Mouse (Mus musculus) adrenal gland, adult 2 months (tissue): ENCODE results near the gene P3h3. TPM values are rescaled to one million over a fixed set of nuclear protein-coding genes. Genes with fewer than 3 reads are reported as not detected.
"Not testable (repeated sequence)": the region's sequence is repeated elsewhere in the genome, so short reads cannot be mapped to it uniquely, and the experiment has no call there.

Experiments
- DNase-seq: peaks from one replicate; pipeline ENCODE4 v3.0.0; 2021
- long read RNA-seq: library from polyadenylated mRNA; stranded (forward); transcript quantifications from one replicate; pipeline ENCODE4 v2.0.0, GENCODE M21; 2021
- polyA plus RNA-seq: library from polyadenylated mRNA; depleted of rRNA; stranded (reverse); fragments of >200 nt; gene quantifications from 2 replicates; pipeline ENCODE4 v1.2.3, GENCODE M21; 2012; rRNA removed
- total RNA-seq, 2 experiments: library from RNA; stranded (reverse); gene quantifications; 2 replicates each; pipeline ENCODE4 v1.2.3; 2021

P3h3 gene
- total RNA-seq (10 to 100 TPM; 16.8 to 23.6 TPM), polyA plus RNA-seq (42.6 and 48.6 TPM in 2 replicates)
- long read RNA-seq, transcript P3h3-201 (15 exons, 2,850 nt) = major isoform, 12 of 16 reads
- long read RNA-seq, partial matches to known transcripts = 1 of 16 reads
- long read RNA-seq, other reads (novel, unspliced or antisense) = 3 of 16 reads

DNA sequence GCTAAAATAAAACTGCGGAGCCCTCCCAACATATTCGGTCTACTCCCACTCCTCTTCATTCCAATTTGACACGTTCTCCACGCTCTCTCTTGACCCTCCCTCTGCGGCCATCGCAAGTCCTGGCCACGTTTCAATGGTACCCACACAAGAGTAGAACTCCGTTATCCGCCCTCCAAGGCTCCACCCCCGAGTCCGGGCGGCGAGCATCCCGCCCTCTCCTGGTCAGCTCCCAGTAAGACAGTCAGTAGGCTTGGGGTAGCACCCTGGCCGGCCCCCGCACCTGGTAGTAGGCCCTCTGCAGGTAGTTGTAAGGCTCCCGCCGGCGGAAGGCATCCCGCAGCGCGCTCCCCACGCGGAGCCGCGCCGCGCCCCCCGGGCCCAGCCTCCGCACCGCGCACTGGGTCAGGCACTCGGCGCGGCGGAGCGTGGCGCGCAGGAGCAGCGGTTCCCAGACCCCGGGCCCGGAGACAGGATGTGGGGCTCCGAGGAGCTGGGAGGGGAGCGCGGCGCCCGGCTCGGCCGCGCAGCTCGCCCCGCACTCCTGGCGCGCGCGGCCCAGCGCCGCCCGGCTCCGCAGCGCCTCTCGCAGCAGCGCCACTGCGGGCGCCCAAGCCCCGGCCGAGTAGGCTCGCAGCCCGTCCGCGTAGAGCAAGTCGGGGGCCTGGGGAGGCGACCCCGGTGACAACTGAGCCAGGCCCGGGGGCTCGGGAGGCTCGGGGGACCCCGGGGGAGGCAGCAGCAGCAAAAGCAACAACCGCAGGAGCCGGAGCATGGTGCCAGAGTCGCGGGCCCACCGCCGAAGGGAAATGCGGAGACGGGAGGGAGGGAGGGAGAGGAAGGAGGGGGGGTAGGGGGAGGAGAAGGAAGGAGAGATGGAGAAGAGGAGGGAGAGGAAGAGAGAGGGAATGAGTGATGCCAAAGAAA lies at the start of gene P3h3:
P3h3 (minus strand) TSS at position 837 of the 924 bp plus-strand sequence.
- DNase-seq = peak; percentile 86

DNA sequence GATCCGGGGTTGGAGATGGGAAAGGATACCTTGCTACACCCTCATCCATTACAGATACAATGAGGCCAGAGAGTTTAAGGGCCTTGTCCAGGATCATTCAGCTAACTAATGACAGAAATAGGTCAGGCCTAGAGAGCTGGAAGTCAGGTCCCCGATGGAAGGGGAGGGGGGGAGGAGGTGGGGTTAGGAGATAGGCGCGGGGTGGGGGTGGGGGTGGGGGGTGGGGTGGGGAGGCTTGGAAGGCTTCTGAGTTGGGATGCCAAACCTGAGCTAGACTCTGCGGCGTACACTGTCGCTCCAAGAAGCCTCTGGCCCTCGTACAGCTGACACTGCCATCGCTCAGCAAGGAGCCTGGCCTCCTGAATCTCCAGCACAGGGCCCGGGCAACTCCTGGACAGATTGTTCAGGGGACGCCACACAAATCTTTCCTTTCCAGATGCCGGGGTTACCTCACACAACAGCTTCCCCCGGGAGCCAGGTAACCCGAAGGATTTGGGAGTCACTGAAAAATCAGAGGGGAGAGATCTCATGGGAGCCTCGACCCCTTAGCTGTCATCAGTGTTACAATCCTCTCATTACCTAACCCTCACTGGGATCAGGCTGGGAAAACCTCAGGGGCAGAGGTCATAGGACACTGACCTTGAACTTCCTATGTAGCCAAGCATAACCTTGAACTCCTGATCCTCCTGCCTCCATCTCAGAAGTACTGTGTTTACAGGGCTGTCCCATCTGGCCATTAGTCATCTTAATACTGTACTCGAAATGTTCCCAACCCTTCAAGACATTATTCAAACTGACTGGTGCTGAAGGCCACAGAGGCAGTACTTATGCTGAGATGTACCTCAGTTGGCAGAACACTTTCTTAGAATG lies 47.7 kb upstream of the P3h3 start:
- DNase-seq = peak; percentile 31

GRCm38 (mm10) chr6:124904161-124904981 lies 46.8 kb upstream of the P3h3 start:
- peak; percentile 86 for DNase-seq

DNA sequence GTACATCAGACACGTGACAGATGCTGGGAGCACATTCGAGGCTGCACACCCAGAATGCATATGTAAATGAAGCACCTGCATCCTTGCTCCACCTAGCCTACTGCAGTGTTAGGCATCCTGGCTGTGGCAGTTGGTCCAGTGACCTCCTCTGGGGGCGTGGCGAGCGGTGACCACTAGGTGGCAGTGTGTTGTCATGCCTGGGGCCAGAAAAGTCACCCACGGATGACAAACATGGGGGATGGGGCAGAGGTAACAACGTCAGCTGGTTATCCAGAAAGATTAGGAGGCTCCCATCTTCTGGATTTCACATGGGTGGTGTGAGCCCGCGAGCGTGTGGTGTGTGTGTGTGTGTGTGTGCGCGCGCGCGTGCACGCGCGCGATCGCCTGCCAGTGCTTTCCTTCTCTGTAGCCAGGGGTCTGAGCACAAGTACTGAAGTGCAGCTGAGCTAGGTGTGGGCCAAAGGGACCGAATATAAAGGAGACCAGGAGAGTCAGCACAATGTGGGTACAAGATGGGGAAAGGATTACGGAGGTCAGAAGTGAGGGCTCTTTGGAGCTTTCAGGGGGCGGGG lies 46.1 kb upstream of the P3h3 start:
- peak; percentile 96 for DNase-seq

DNA sequence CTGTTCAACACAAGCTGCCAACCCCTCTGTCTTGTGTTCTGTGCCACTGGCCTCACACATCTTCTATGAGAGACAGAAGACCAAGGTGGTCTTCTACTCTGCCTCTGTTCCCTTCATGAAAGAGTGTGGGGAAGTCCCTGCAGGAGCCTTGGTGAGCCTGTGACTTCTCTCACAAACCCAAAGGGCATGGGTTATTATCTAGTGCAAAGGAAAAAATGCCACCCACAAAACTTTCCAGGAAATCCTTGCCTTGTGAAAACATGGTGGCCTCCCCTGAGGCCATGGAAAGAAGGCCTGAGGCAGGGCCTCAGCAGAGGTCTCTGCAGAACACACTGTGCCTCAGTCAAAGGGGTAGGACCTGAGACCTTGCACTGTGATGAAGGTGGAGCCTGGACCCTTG lies 44.3 kb upstream of the P3h3 start:
- DNase-seq = no peak

DNA sequence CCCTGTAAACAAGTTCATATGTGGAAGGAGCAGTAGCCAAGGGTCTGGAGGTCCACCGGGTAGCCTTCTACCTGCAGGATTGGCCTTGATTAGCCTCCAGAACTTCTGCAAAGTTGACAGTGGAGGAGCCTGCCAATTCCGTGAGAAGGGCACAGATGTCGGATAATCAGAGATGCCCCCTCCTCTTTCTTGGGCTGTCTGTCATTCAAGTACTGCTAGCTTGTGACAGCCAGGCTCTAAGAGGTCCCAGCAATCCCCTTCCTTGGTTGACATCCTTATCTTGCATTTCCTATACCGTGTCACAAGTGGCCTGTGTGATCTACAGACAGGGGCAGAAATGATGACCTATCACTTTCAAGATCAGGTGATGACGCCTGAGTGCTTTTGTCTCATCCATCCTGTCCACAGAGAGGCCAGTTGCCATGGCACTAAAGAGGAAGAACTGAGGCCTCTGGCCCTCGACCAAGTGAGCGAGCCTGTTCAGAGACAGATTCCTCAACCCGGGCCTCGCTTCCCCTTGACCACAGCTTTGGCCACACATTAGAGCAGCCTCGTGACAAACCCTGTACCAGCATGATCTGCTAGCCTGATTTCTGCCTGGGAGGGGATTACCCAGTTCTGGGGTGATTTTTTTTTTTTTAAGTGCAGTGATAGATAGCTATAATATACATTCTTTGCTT lies 43.4 kb upstream of the P3h3 start:
- DNase-seq = no peak

DNA sequence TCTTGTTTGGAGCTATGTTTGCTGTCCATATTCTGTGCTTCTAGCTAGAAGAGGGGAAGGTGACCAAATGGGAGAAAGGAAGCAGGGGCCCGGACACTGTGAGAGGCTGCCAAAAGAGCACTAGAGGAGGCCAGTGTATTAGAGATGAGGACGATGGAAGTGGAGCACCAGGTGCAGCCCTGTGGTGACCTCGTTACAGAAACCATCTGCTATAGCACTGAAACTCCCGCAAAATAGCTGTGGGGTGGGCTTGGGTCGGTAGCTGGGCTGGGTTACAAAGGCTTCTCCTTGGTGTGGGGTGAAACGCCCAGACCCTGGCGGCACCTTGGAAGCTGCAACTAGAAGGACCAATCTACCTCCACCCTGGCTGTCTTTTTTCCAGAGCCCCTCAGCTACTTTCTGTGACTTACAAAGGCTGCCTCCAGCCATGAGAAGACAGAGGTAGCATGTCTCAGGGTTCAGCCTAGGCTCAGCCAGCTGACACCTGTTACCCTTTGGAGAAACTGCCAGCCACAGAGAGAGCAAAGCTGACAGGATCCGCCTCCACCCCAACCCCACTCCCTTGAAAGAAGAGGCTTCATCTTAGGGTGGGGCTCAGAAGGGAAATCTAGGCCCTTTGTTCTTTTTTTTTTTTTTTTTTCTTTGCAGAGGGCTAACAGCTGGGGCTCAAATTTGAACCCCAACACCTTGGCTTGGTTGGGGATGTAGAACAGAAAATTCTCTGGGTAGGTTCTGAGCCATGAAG lies 42.7 kb upstream of the P3h3 start:
- no peak for DNase-seq

- DNase-seq = no peak
Observed at GRCm38 (mm10) chr6:124898359-124898758, 40.8 kb upstream of the P3h3 start.

DNA sequence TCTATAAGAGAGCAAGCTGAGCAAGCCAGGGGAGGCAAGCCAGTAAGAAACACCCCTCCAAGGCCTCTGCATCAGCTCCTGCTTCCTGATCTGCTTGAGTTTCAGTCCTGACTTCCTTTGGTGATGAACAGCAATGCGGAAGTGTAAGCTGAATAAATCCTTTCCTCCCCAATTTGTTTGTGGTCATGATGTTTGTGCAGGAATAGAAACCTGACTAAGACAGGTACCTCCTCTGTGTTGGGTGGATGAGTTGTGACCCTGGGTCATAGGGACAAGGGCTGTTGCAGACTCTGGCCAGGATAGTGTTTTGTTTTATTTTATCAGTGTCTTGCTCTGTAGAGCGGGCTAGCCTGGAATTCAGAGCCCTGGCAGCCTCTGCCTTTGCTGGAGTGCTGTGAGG lies 36.6 kb upstream of the P3h3 start:
- DNase-seq = not testable (repeated sequence)

DNA sequence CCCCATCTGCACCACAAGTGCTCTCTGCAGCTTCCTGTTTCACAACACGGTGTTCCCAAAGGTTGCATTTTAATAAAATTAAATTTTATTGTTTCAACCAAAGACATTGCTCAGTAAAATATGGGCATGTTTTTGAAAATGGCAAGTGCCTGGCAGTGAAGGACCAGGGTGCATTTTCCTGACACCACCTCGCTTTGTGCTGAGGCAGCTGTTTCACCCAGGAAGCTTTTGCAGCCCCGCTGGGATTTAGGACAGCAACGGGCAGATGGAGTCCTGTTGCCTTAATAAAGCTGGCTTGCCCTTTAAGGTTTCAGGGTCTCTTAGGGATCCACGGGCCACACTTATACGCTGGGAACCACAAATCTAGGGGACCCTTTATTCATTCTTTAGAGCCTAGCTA lies 33.4 kb upstream of the P3h3 start:
- DNase-seq = no peak

GRCm38 (mm10) chr6:124888555-124889125 lies 31.1 kb upstream of the P3h3 start:
- DNase-seq = no peak

DNA sequence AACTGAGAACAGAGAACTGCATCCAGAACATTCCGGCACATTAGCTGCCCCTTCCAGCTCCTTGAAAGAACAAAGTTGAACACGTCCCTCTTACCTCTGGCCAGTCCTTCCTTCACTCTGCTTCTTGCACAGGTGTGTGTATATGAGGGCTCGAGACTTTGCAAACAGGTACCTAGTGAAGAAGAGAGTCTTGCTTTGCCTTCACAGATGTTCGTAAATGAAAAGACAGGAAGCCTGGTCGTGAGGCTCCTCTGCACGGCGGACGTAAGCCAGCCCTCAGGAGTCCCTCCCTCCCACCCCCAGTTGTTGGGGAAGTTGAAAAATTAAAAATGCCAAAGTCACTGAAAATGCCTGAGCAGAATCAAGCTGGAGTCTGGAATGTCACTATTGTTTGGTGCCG lies 30.4 kb upstream of the P3h3 start, which contains the start of gene Cd4:
Cd4 (minus strand) TSS at position 236 of the 400 bp plus-strand sequence.
- no peak for DNase-seq

- DNase-seq = no peak
Observed at GRCm38 (mm10) chr6:124885956-124886381, 28.4 kb upstream of the P3h3 start.

- DNase-seq = no peak
Observed at GRCm38 (mm10) chr6:124884714-124885500, 27.4 kb upstream of the P3h3 start.

- no peak for DNase-seq
Observed at GRCm38 (mm10) chr6:124883351-124883750, 25.8 kb upstream of the P3h3 start.

DNA sequence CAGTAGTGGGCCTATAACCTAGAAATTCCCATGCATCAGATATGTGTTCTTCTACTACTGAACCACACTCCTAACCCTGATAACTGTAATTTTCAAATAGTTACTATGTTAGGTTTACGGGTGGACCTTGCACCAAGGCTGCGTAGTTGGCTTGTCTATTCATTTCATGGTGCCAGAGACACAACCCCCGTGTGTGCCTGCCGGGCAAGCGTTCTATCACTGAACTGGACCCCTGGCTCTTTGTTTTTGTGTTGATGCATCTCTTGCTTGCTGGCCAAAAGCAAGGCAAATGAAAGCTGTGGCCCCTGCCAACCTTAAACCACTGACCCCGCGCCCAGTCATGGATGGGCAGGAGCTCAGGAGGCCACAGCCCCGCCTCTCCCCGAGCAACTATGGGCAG lies 24.3 kb upstream of the P3h3 start:
- DNase-seq = no peak

GRCm38 (mm10) chr6:124879390-124879789 lies 21.8 kb upstream of the P3h3 start:
- no peak for DNase-seq

DNA sequence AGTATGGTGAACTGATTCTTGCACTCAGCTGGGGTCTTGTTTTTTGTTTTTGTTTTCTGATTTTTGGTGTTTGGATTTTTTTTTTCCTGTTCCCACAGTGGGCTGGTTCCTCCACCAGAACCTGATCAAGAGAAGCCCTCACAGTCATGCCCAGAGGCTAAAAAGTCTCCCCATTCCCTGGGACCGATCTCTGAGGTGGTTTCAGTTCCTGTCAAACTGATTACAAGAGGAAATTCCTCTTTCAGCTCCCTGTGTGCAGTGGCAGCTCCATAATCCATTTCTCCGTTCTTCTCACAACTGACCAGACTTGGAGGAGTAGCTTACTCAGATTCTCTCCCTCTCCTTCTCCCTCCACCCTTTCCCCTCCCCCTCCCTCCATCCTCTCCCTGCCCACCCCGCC lies 16.8 kb upstream of the P3h3 start:
- DNase-seq = no peak

- DNase-seq = no peak
Observed at GRCm38 (mm10) chr6:124866560-124866959, 9.0 kb upstream of the P3h3 start.
